Mouse (Mus musculus) C2C12 (cell line): ENCODE data around the gene Stpg2.
"Not testable (repeated sequence)": the region's sequence is repeated elsewhere in the genome, so short reads cannot be mapped to it uniquely, and the experiment has no call there.

Source experiments
- CEBPB ChIP-seq: IDR thresholded peaks from one replicate; pipeline ENCODE4 v1.6.1; 2011; ENCODE audit warnings: low read depth, mild to moderate bottlenecking, control low read depth, moderate library complexity
- CTCF ChIP-seq: IDR thresholded peaks from one replicate; pipeline ENCODE4 v1.5.1; 2011; ENCODE audit not compliant: control insufficient read depth, insufficient read depth, insufficient read length
- FOSL1 ChIP-seq: IDR thresholded peaks from one replicate; pipeline ENCODE4 v1.8.0; 2011; ENCODE audit warnings: mild to moderate bottlenecking, low read length; ENCODE audit not compliant: poor library complexity, insufficient read depth, severe bottlenecking
- MAX ChIP-seq: IDR thresholded peaks from one replicate; pipeline ENCODE4 v1.6.1; 2011; ENCODE audit warnings: mild to moderate bottlenecking, control low read depth
- MYOD1 ChIP-seq: IDR thresholded peaks from one replicate; pipeline ENCODE4 v1.6.1; 2011; ENCODE audit warnings: low read depth; ENCODE audit not compliant: control insufficient read depth, insufficient read length
- MYOG ChIP-seq: IDR thresholded peaks from one replicate; pipeline ENCODE4 v1.6.1; 2011; ENCODE audit not compliant: control insufficient read depth, insufficient read length; ENCODE audit errors: extremely low read depth
- USF1 ChIP-seq: IDR thresholded peaks from one replicate; pipeline ENCODE4 v1.6.1; 2011; ENCODE audit warnings: low read depth, mild to moderate bottlenecking, control low read depth, moderate library complexity

- TF ChIP-seq CTCF, MAX, FOSL1, CEBPB, MYOD1, USF1, MYOG: not testable (repeated sequence)
Measured at GRCm38 (mm10) chr3:139707396-139707795, 501.9 kb downstream of the Stpg2 start.
